Mouse (Mus musculus): ENCODE measurements around the gene Fam53a.

Fam53a gene

GRCm38 (mm10) chr5:33629301-33629987, at the start of gene Fam53a, which contains the start of gene Gm9903:
TSS of gene Fam53a (minus strand) at chr5:33629635.
TSS of gene Gm9903 (plus strand) at chr5:33629925.
- DNase-seq (ENCODE audit: low read depth, low spot score) = peak; percentile 91

GRCm38 (mm10) chr5:33678244-33678643, 48.8 kb upstream of the Fam53a start:
- no peak for DNase-seq (ENCODE audit: low read depth, low spot score)

- no peak for DNase-seq (ENCODE audit: low read depth, low spot score)
These were observed 46.5 kb upstream of the Fam53a start for GRCm38 (mm10) chr5:33675964-33676363.

GRCm38 (mm10) chr5:33674439-33674838, 45.0 kb upstream of the Fam53a start:
- DNase-seq (ENCODE audit: low read depth, low spot score) = no peak

GRCm38 (mm10) chr5:33671659-33672058, 42.2 kb upstream of the Fam53a start:
- DNase-seq (ENCODE audit: low read depth, low spot score) = no peak

- DNase-seq (ENCODE audit: low read depth, low spot score) = no peak
These were observed 38.8 kb upstream of the Fam53a start for GRCm38 (mm10) chr5:33668223-33668622.

- no peak for DNase-seq (ENCODE audit: low read depth, low spot score)
These were observed 29.2 kb upstream of the Fam53a start for GRCm38 (mm10) chr5:33658664-33659050.

- DNase-seq (ENCODE audit: low read depth, low spot score) = peak; percentile 98
These were observed 28.6 kb upstream of the Fam53a start, which contains the start of the genes Tacc3 and Tmem129 for GRCm38 (mm10) chr5:33657787-33658663. TSS of gene Tacc3 (plus strand) at chr5:33658128. TSS of gene Tmem129 (minus strand) at chr5:33658416.

GRCm38 (mm10) chr5:33657251-33657786, 27.9 kb upstream of the Fam53a start:
- DNase-seq (ENCODE audit: low read depth, low spot score) = no peak

GRCm38 (mm10) chr5:33656739-33657138, 27.3 kb upstream of the Fam53a start:
- no peak for DNase-seq (ENCODE audit: low read depth, low spot score)

GRCm38 (mm10) chr5:33655251-33655840, 25.9 kb upstream of the Fam53a start:
- DNase-seq (ENCODE audit: low read depth, low spot score) = no peak

GRCm38 (mm10) chr5:33654424-33654823, 25.0 kb upstream of the Fam53a start:
- DNase-seq (ENCODE audit: low read depth, low spot score) = no peak

GRCm38 (mm10) chr5:33652783-33653173, 23.3 kb upstream of the Fam53a start:
- no peak for DNase-seq (ENCODE audit: low read depth, low spot score)

GRCm38 (mm10) chr5:33651921-33652782, 22.7 kb upstream of the Fam53a start, which contains the start of gene Slbp:
TSS of gene Slbp (minus strand) at chr5:33652574.
- DNase-seq (ENCODE audit: low read depth, low spot score) = peak; percentile 93

- no peak for DNase-seq (ENCODE audit: low read depth, low spot score)
These were observed 22.1 kb upstream of the Fam53a start for GRCm38 (mm10) chr5:33651541-33651920.

GRCm38 (mm10) chr5:33651017-33651416, 21.6 kb upstream of the Fam53a start:
- DNase-seq (ENCODE audit: low read depth, low spot score) = no peak

GRCm38 (mm10) chr5:33640652-33641051, 11.2 kb upstream of the Fam53a start:
- no peak for DNase-seq (ENCODE audit: low read depth, low spot score)

- DNase-seq (ENCODE audit: low read depth, low spot score) = no peak
These were observed 9.4 kb upstream of the Fam53a start for GRCm38 (mm10) chr5:33638826-33639225.

- no peak for DNase-seq (ENCODE audit: low read depth, low spot score)
These were observed 8.3 kb upstream of the Fam53a start for GRCm38 (mm10) chr5:33637606-33638350.

- no peak for DNase-seq (ENCODE audit: low read depth, low spot score)
These were observed 5.9 kb upstream of the Fam53a start for GRCm38 (mm10) chr5:33635361-33635760.
